Mouse (Mus musculus): ENCODE measurements at regions not wholly inside any gene's neighbourhood (a gene's known extent, or its start where the extent isn't known, plus 50 kb on each side); places are given as distances from the start of the nearest gene placed in this dataset.
"Not testable (repeated sequence)": the region's sequence is repeated elsewhere in the genome, so short reads cannot be mapped to it uniquely, and the experiment has no call there.

DNA sequence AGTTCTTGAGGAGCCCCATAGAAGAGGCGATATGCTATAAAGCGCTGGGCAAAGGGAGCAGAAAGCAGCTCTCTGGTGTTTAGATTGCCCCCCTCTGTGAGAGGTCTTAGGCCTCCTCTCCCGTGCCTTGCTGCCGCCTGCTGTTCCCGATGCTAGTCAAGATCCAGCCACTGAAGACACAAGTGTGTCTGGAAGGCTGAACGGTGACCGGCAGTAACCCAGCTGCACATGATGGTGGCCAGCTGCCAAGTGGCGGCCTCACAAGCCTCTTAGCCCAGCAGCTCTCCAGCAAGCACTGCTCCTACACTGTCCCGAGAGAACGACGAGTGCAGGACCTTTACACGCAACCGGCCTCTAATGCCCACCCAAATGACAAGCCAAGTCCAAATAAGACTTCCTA, 104.1 kb upstream of the Abca1 start:
- DNase-seq (ENCODE audit: low spot score in 2 of 2) = peak; percentile 84 to 88

DNA sequence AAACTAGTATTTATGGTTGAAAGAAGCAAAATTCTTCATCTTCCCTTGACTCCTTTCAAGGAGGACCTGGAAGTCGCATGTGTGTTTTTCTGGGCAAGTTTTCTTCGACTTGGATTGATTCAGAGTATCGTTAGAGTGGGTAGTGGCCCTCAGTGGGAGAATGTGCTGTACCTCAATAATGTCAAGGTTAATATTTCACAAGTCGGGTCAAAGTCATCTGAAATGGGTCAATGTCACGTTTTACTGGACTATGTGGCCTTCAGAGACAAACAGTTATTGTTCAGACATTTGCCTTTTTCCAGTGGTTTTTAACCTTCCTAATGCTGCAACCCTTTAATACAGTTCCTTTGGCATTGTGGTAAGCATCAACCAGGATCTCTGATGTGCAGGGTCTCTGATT, 102.8 kb upstream of the Abca1 start:
- no peak for DNase-seq (ENCODE audit: low spot score in 2 of 2)

DNA sequence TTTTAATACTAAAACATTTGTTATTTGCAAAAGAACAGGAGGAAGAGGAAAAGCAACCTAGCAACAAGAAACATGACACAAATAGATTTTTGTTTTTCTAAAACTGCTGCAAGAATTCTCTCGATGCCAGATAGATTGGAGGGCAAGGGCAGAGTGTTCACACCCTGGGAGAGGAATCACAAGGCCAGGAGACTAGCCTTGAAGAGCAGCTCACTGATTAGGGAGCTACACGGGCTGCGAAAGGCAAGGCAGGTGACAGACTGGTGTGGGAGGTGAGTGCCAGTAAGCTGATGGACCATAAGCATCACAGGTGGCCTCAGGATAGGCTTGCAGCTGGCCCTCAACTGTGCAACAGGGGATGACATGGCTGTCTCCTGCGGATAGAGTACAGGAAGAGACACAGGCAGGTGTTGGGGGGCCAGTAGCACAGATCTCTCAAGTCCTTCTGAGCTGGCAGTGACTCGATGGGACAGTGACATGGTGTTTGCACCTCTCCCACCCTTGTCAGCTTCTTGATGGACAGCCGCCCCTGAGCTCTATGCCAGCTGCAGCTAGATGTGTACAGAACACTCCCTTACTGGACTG, 102.0 kb upstream of the Abca1 start:
- DNase-seq (ENCODE audit: low spot score in 2 of 2) = no peak

DNA sequence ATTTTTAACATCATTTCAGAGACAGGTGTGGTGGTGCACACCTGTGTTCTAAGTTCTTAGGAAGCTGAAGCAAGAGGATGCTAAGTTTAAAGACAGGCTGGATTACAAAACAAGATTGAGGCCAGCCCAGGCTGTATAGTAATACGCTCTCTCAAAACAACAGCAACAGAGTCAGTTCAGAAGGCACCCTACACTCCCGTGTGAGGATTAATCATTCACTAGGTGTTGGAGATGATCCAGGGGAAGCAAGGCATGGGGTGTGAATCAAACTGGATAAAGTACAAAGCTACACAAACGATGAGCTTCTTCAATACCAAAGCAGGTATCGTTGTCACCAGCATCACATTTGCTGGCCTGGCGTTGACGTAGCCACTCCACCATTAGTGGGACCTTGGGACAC, 99.3 kb upstream of the Abca1 start:
- DNase-seq (ENCODE audit: low spot score in 2 of 2) = no peak

DNA sequence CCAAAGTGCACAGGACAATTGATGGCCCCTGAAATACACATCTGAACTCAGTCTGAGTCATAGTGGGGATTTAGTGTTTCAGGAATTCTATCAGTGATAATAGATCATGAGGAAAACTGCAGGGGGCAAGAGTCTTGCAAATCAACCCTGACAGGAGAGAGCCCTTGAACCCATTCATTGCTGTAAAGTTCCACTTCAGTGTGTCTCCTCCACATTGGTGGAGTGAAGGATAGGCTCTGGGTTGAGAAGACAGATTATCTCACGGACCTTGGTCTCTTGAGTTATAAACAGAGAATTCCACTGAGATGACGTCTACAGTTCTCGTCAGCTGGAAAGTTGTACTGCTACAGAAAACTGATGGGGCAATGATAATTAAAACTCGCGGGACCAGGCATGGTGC, 97.3 kb upstream of the Abca1 start:
- DNase-seq (ENCODE audit: low spot score in 2 of 2) = no peak

DNA sequence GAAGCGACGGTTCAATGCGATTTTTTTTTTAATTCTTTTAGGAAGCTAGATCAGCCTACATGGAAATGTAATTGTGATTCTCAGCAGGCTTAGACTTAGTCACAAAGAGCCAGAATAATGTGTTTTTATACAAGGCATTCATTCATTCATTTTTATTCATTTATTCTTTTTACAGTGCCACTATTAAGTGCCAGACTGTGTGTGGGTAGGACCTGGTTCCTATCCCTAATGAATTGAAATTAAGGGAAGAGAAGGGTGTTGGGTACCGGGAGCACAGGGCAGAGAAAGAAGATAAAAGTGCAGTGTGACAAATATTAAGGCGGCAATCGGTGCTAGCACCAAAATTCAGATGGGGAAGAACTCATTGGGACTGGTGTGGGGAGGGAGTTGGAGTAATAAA, 94.8 kb upstream of the Abca1 start:
- no peak for DNase-seq (ENCODE audit: low spot score in 2 of 2)

DNA sequence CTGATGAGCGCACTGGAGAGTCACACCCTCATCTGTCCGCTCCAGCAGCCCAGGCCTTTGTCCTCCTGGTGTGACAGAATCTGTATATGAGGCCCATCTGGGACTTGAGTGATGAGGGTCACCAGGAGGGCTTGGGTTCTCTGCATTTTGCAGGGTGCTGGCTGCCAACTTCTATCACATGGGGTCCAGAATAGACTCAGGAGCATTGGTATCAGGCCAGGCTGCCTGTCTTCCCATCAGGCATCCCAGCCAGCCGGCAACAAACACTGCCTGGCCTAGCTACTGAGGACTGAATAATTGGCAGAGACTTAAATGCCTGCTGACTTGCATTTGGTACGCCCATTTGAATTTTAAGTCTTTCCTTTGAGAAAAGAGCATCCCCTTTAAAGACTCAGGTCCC, 94.0 kb upstream of the Abca1 start:
- DNase-seq (ENCODE audit: low spot score in 2 of 2) = peak; percentile 79 to 88

DNA sequence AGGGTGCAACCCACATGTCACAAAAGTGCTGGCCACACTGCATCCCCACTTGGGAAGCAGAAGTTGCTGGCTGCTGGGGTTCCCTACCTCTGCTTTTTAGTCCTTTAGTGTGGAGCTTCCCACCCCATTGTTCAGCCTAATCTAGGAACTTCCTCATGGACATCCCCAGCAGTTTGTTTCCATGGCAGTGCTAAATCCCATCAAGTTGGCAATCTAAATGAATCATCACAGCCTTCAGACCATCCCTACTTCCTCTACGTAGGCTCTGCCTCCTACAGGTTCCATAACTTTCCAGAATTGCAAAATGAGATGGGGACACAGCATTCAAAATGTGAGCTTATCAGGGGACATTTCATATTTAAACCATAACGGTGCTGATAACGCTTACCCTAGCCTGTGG, 90.6 kb upstream of the Abca1 start:
- DNase-seq (ENCODE audit: low spot score in 2 of 2) = no peak

DNA sequence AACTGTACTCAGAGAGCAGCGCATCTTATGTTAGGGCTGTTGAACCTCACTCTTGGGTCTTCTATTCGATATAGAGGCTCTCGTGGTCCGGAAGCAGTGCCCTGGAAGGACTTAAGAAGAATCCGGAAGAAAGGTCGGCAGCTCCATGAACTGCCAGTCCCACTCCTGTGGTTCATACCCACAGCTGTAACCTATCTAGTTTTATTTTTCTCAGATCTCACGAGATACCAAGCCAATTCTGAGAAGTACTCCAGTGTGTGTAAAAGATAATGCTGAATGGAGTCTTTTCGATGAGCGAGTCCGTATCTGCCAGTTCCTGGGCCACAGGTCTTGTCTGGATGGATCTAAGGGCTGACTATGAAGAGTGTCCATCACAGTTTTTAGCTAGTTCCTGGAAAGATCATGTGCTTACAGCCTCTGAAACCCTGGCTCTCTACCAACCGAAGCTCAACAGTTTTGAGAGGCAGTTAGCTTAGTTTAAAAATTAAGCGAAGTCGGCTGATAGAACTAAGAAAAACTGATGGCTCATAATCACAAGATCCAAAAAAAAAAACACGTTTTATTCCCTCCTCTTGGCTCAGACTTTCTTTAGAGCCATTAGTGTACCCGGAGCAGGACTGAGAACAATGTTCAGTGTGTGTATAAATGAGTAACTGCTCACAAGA, 86.5 kb upstream of the Abca1 start:
- no peak for DNase-seq (ENCODE audit: low spot score in 2 of 2)

DNA sequence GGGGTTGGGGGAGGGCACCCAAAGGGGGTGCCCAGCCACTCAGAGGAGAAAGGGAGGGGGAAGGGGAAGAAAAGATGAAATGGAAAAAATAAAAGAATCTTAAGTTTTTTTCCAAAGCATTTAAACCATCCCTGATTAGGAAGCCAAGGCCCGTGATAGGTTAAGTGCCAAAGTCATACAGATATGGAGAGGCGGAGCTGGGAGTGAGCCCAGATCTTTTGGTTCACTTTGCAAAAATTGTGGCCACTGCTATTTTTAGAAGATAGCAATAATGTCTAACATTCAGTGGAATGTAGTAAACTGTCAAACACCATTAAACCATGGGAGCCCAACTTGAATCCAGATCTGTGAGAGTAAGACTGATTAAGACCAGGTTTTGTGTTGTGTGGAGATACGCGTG, 85.9 kb upstream of the Abca1 start:
- DNase-seq (ENCODE audit: low spot score in 2 of 2) = no peak

DNA sequence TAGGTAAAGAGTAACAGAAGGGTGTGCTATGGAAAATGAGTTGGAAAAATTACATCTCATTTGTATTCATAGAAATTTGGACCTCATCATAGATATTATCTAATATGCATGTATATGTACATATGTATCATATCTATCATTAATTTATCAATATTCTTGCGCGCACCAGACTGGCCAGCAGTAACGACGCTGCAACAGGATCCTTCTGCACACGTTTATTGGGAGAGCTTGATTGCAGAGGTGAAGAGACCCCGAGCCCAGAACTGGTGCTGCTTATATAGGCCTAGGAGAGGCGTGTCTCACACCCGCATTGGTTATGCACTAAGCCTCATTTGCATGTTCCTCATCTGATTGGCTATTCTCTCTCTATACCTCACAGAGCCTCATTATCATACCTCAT, 83.8 kb upstream of the Abca1 start:
- not testable (repeated sequence) for DNase-seq (ENCODE audit: low spot score in 2 of 2)

DNA sequence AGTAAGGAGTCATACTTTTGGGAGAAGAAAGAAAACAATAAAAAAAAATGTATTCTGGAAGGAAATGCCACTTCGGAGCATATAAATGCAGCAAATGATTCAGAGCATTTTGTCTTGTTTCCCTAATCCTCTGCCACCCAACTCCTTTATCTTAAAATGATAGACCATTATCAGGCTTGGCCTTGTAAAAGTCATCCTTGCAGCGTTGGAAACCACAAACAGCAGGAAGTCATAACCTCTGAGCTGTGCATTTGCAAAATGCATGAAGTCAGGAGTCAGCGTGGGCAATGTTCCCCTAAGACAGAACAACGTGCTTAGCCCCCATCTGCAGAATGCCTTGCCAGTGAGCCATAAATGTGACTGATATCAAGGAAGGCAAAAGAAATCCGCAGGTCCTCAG, 80.2 kb upstream of the Abca1 start:
- DNase-seq (ENCODE audit: low spot score in 2 of 2) = no peak

DNA sequence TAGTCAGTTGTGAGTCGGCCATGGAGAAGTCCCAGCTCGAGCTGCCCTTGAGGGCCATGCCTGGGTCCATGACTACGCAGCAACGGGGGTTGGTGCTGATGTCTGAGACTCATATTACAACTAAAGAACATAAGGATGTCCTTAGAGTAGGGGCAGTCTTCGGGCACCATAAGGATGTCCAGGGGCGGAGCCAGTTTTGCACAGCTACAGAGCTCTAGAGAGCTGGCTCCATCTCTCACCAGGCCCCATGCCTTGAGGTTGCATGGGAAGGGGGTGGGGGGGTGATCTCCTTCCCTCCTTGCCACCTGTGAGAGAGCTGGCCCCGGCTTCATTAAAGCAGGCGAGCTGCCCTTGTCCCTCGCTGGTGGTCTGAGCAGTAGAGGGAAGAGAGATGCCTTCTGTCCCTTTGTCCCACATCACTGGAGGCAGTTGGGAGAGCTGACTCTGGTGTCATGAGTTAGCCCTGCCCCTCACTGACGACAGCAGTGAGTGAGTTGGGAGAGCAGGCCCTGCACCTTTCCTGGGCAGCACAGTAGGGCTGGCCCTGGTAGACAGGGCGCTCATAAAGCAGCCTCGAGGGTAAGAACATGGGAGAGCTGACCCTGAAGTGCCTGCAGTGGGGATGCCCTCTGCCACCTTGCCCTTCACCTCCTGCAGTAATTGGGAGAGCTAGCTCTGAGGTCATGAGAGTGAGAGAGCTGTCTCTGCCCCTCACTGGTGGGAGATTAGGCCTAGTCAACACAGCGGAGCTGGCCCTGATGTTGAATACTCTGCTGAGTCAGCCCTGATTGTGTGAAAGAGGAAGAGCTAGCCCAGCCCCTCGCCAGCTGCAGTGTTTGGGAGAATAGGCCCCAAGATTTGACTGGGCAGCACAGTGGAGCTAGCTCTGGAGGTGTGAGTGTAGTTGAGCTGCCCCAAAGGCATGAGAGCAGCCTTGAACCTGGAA, 78.9 kb upstream of the Abca1 start:
- no peak for DNase-seq (ENCODE audit: low spot score in 2 of 2)

DNA sequence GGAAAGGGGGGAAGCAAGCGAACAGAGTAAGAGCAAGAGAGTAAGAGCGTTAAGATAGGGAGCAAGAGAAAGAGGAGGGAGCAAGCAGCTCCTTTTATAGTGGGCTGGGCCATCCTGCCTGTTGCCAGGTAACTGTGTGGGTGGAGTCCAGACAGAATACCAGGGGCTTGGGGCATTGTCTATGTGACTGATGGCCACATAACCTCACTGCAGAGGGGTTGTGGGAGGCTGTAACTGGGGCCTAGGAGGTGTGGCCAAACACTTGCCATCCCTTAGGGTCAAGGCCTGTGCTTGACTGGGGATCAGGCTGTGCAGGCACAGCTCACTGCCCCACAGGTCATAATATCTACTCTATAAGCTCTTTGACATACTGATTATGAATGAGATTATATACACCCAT, 76.2 kb upstream of the Abca1 start:
- no peak for DNase-seq (ENCODE audit: low spot score in 2 of 2)

DNA sequence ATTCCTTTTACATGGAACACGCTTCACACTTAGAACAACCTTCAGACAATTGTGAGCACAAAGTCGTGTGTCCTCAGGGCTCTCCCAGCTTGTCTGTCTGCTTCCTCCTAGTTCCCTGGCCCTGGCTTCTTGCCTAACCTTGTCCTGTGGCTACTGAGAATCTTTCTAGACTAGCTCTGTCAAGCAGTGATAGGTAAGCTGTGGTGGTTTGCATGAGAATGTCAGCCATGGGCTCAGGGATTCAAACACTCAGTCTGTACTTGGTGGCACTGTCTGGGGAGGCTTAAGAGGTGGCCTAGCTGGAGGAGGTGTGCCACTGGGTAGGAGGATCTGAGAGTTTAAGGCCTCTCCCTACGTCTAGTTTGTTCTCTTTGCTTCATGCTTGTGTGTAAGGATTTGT, 72.7 kb upstream of the Abca1 start:
- DNase-seq (ENCODE audit: low spot score in 2 of 2) = no peak

DNA sequence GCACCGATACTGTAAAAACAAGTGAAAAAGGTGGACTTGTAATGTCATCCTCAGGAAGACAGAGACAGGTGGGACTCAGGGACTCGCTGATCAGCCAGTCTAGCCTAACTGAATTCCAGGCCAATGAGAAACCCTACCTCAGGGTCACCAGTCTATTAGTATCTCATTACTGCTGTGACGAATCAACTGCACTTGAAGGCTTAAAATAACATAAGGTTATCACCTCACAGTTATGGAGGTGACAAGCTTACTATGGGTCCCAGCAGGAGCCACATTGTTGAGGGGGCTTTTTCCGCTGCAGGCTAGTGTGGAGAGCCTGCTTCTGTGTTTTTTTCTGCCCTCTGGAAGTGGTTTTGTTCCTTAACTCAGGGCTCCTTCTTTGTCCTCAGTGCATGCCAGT, 72.2 kb upstream of the Abca1 start:
- no peak for DNase-seq (ENCODE audit: low spot score in 2 of 2)

DNA sequence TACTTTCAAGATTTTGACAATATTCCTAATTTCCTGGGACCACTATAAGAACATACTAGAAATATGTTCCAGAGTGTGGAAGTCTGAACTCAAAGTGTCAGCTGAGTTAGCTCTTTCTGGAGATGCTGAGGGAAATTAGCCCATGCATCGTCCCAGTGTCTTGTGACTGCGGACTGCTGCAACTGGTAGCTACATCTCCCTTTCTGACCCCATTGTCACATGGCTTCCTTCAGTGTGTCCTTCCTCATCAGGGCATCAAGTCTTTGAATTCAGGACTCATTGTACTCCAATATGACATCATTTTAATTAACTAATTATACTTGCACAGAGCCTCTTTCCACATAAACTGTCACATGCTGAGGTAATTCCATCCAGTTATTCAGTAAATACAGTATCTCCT, 71.4 kb upstream of the Abca1 start:
- no peak for DNase-seq (ENCODE audit: low spot score in 2 of 2)

DNA sequence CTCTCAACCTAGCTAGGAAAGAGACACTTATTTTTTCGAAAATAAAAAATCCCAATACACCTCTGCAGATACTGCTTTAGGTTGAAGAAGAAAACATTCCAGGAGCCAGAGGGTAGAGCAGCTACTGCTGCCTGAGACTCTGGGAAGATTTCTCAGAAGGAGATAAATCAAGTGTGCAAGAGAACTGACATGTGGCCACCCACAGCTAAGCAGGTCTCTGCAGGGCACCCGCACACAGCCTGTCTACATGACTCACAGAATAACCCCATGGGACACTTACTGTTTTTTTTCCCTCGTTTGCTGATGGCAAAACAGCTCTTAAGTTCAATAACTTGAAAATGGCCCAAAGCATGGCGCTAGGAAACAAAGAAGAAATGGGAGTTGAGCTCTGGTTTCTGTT, 68.7 kb upstream of the Abca1 start:
- no peak for DNase-seq (ENCODE audit: low spot score in 2 of 2)

DNA sequence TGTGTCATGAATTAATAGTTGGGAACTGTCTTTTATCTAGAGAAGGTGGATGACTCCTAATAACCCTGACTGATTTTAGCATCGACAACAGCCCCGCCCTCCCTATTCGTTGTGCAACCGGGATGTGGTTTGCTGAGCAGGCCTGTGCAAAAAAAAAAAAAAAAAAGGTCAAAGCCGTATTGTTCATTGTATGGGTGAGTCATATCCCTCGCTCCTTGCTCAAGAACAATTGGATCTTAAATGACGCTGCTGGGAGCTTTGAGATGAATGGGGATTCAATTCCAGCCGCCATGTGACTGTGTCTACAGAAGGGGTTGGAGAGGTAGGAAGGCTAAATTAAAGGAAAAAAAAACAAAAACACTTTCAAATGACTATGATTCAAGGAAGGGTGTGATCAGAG, 68.1 kb upstream of the Abca1 start:
- DNase-seq (ENCODE audit: low spot score in 2 of 2) = no peak

DNA sequence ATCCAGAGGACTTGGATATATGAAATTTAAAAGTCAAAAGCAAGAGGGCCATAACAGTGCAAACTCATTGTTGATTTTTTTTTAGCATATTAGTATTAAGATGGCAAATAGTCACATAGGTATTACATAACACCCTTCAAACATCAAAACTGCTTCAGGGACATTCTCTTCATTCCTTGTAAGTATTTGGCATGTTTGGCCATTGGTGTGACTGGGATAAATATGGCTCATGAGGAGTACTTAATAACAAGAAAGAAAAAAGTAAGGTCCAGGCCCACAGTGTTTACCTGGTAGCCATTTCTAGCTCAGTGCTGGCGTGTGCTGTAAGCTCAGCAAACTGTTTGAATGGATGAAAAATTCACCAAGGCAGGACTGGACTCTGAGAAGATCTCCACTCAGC, 67.4 kb upstream of the Abca1 start:
- no peak for DNase-seq (ENCODE audit: low spot score in 2 of 2)

DNA sequence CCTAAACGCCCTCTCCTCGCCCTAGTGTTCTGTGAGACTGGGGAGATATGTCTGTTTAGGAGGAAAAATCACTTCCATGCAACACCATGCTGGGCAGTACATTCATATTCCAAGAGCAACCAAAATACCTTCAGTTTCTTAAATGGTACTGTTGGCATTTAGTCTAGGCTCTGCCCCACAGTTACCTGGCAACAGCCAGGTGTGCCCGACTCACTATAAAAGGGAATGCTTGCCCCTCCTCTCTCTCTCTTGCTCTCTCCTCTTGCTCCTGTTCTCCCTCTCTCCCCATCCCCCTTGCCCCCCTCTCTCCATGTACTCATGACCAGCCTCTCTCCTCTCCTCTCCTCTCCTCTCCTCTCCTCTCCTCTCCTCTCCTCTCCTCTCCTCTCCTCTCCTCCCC, 66.7 kb upstream of the Abca1 start:
- no peak for DNase-seq (ENCODE audit: low spot score in 2 of 2)

DNA sequence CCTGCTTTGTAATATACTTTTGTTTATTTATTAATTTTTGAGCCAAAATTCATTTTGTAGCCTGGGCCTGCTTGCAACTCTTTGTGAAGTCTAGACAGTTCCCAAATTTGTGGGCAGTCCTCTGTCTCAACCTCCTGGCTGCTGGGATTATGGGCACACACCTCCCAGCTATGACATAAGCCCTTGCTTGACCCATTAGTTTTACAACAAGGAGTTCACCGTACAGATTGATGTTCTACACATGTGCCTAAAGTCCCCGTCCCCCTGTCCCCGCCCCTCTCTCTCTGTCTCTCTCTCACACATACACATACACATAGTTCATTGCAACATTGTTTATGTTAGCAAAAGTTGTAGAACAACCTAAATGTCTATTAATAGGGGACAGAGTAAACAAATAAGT, 63.7 kb upstream of the Abca1 start:
- no peak for DNase-seq (ENCODE audit: low spot score in 2 of 2)

DNA sequence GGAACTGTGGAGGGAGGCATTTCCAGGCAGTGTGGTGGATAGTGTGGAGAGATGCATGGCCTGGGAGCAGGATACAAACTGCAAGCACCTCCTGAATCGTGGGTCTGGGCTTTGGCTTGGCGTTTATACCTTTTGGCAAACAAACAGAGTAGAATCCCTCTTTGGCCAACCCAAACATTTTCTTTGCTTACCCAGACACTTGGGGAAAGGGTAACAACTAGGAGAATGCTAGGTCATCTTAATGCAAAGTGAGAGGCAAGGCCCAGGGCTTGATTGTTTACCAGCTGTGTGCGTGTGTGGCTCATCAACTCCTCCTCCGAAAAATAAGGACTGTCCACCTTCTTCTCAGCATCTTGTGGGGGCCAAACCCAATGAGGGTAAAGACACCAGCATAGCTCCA, 61.1 kb upstream of the Abca1 start:
- DNase-seq (ENCODE audit: low spot score in 2 of 2) = no peak
